Mouse (Mus musculus) lung, adult 2 months (tissue): ENCODE data around the gene Ctsk.

Experiments
- CTCF ChIP-seq: fragments of 200-500 bp; IDR thresholded peaks from 2 replicates; pipeline ENCODE4 v1.5.1; 2011; ENCODE audit warnings: mild to moderate bottlenecking, low read length, control low read depth; ENCODE audit not compliant: insufficient read depth
- POLR2A ChIP-seq: fragments of 200-500 bp; IDR thresholded peaks from 2 replicates; pipeline ENCODE4 v1.6.1; 2011; ENCODE audit warnings: low read depth, mild to moderate bottlenecking, control low read depth, low read length, borderline replicate concordance; ENCODE audit errors: extremely low read depth

GRCm38 (mm10) chr3:95450408-95450807 lies 48.6 kb upstream of the Ctsk start:
- TF ChIP-seq CTCF (peak; percentile 51), POLR2A (no peak)
